Mouse (Mus musculus): ENCODE measurements at regions not wholly inside any gene's neighbourhood (a gene's known extent, or its start where the extent isn't known, plus 50 kb on each side); places are given as distances from the start of the nearest gene placed in this dataset.
A peak's percentile ranks its signal among the peaks of the same experiment; 100 is the strongest.

DNA sequence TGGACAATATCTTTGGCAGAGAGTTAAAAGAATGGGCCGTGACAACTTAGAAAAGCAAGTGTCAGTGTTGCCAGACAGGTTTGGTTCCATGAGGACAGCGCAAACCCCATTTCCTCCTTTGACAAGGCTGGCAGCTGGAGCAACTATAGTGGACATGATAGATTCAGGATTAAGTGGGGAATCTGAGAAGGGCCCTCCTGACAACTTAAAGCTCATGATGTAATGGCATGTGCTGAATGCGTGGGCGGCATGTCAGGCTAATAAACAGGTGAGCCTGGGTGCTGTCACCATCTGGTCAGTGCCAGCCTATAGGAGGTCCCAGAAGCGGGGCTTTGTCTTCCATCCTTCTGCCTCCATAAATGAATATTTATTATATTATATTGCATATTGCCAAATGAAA lies 326.3 kb downstream of the Gm11361 start:
- DNase-seq (ENCODE audit: low spot score in 2 of 2), result no peak

DNA sequence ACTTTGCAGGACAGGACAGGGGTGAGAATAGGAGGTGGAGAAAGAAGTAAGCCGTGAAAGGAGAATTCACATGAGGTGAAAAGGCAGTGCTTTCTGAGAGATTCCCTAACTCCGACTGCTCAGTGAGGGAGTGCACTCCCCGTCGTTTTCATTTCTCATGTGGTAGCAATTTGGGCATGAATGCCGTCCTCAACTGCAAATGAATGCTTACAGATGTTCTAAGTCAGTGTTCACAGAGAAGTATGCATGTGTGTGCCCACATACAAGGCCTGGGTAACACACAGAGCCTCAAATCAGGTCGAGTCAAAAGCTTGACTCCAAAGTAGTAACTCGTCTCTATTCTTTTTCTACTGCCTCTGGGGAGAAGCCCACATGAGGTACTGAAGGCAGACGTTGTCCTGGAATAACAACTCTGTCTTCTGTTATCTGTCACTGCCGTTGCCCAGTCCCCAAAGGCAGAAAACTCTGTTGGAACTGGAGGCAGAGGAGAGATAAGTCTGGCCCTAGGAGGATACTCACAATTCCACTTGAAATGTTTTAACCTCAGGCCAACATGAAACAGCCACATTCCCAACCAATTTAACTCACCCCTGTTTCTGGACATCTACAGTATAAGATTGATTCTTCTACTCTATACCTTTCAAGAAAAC lies 318.0 kb downstream of the Gm11361 start:
- no peak for DNase-seq (ENCODE audit: low spot score in 2 of 2)

DNA sequence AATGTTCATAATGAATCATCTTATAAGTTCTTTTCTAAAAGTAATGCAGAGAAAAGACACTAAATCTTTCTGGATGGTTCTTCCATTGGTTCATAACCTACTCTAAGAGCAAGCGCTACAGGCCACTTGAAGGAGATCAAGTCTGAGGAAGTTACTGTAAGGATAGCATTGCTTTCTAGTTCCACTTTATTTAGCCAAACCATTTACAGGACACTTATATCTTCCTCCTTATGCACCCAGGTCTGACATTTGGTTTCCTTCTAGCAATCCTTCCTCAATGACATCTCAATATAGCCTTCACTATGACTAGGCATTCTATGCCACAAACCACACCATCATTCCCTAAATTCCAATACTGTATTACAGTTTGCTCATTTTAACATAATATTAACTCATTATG lies 316.0 kb downstream of the Gm11361 start:
- no peak for DNase-seq (ENCODE audit: low spot score in 2 of 2)

DNA sequence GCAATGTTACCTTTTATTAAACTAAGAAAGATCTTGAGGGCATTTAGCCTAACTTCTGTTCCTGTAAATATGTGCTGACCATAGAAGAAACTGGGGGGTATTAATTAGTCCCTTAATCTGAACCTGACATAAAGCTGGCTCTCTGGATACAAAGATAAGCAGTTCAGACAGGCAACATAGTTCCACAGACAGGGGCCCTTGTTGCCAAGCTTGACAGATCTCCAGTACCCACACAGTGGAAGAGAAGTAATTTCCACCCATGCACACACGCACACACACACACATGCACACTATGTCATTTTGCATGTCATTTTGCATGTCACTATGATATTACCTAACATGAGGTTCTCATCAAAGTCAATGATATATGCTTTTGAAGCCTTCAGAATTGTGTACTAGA lies 315.1 kb downstream of the Gm11361 start:
- no peak for DNase-seq (ENCODE audit: low spot score in 2 of 2)

DNA sequence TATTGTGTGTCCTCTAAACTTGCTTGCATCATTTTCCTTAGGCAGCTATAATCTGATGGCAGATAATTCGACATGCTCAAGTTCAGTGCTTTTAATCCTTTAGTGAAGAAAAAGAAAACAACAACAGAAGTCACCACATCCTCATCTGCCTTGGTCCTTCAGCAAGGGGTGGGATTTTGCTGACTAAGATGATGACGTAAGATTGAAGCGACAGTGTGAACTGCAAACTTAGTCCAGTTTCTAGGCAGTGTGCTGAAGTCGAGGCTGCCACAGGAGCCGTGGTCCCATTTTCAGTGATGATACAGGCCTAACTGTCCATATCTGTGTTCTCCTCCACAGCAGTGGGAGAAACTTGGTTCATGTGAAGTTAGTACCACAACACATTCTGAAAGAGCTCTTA lies 314.4 kb downstream of the Gm11361 start:
- DNase-seq (ENCODE audit: low spot score in 2 of 2), result no peak

DNA sequence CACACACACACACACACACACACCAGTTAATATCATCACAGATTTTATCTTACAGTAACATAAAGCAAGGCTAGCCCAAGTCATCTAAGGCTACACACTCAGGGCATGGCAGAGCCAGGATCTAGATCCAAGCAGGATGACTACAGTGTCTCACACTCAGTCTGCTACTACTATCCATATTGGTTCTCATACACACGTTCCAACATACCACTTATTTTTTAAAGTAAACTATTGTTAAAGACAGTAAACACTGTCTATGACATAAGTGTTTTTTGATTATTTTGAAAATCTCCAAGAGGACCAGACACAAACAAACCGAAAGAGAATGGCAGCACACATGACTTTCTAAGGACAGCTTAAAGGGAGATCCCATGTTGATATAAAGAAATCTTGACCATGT lies 306.3 kb downstream of the Gm11361 start:
- DNase-seq (ENCODE audit: low spot score in 2 of 2), result no peak

DNA sequence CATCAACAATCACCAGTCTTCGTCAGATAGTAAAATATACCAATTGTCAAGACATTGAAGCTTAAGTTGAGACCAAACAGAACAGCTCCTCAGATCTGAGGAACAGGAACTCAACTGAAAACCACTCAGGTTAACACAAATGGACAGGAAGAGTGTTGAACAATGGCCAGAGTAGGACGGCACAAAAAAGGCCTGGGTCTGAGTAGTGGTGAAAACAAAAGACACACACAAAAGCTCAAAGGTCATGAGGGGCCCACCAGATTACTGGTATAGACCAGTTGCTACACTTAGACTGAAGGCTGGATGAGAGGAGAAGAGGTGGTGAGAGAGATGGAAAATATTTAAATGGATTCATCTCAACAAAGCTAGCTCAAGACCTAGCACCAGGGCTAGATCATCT lies 302.8 kb downstream of the Gm11361 start:
- no peak for DNase-seq (ENCODE audit: low spot score in 2 of 2)

DNA sequence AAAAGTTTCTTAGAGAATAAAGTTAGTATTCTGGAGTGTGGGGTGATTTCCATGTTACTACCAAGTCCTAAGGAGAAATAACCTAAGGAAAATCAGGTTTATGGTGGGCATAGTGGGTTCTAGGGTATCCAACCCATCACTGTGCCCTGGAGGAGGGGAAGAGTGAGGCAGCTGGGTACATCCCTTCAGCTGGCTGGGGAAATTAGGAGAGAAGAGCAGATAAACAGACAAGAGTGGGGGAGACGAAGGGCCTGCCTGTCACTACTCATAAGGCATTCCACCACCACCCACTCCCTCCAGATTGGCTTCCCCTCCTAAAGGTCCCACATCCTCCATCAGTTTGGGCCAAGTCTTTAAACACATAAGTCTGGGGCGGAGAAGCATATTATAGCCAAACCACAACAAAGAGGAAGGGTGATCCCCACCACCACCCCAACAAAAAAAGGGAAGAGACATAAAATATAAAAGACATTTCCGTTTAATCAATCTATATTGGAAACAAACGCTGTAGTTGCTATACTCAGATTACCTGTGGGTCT lies 299.8 kb downstream of the Gm11361 start:
- no peak for DNase-seq (ENCODE audit: low spot score in 2 of 2)

DNA sequence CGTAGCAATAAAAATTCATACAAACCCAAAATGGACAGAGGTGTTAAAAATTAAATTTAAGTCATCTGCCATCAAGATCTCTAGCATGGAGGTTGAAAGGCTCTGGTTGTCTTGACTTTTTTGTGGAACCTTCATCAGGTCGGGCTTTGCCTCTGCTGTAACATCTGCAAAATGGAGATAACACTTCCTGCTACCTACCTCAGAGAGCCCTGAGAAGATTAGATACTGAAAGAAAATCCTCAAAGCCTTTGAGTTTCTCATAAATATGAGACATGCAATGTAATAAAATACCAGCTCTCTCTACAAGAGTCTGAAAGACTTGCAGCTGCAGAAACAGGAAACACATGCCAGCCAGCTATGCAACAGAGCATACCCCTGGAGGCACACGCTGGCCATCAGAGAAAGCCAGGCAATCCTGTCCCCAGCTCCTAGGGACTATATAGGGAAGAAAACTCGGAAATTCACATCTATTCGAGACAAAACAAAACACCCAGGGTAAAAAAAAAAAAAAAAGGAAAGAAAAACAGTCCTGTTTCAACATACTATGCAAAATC lies 299.1 kb downstream of the Gm11361 start:
- no peak for DNase-seq (ENCODE audit: low spot score in 2 of 2)

DNA sequence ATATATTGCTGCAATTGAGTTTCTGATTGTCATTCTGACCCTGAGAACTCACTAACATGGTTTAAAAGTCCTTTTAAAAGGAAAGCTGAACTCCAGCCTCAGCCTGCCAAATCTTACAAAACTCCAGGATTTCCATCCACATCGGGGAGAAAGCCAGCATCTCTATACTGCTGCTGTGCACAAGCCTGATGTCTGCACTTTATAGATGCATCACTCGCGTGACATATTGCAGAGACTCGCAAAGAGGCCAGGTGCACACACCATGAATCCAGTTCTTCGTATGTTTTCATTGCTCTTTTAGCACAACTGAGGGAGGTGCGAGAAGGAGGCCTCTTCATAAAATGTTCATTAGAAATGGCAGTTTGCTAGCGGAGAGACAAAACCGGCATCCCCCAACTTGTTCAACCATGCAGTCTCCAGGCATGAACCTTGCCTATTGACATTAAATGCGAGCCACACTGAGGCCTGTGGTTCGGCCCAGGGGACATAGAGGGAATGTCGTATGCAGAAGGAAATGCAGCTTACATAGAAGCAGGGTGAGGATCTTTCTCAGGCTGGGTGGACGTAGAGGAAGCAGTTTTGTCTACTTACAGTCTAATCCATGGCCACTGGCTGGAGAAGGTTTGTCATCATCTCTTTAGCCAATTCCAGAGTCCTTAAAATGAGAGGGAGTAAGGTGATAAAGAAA lies 297.0 kb downstream of the Gm11361 start:
- DNase-seq (ENCODE audit: low spot score in 2 of 2), result no peak

DNA sequence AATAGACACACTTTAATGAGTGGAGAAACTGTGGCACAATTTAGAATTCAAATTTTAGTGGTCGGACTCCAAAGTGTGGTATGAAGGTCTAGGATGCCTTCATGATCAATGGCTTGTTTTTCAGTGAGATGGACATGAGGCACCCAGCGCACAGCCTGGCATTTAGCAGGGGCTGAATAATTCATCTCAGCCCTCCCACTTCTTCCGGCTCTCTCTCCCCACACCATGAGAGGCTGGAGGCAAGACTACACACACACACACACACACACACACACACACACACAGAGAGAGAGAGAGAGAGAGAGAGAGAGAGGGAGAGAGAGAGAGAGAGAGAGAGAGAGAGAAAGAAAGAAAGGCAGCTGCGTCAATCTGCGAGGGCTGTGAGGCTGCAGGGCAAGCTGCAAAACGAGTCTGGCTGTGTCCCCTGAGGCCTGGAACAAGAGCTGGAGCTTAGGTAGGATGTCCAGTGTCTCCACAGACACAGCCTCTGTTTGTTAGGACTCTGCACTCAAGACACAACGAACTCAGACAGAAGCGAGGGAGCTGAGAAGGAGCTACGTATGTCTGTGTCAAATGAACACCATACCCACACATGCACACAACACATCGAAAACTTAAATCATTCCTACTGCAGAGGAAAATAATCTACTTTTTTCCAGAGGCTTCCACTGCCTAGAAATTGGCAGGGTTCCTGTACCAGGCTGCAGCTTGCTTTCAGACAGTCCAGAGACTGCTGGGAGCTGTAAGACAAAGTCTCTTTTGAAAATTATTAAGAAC lies 295.8 kb downstream of the Gm11361 start:
- no peak for DNase-seq (ENCODE audit: low spot score in 2 of 2)

DNA sequence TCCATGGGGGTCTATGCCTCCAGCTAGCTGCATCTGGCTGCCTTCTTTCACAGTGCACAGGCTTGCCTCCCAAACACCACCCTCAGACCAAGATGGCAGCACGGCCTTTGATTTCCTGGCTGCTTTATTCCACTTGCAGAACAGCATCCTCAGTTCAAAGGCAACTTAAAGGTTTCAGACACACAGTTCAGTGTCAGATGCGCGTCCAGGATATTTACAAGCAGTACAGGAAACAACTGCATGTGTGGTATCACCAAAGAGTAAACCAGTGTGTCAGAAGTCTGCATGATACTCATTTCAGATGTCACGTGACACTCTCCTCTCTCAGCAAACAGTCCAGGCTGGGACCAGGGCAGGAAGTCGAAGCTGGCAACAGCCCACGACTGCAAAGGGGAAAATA lies 294.2 kb downstream of the Gm11361 start:
- DNase-seq (ENCODE audit: low spot score in 2 of 2), result no peak

DNA sequence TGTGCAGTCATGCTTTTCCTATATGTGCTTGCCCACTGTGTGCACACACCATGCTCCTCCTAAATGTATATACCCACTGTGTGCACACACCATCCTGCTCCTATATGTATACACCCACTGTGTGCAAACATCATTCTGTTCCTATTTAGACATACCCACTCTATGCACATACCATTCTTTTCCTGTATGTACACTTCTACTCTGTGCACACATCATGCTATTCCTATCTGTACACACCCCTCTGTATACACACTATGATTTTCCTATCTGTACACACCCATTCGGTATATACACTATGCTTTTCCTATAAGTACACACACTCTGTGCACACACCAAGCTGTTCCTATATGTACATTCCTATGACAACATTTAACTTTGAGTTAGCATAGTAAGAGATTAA lies 288.5 kb downstream of the Gm11361 start:
- DNase-seq (ENCODE audit: low spot score in 2 of 2), result no peak

DNA sequence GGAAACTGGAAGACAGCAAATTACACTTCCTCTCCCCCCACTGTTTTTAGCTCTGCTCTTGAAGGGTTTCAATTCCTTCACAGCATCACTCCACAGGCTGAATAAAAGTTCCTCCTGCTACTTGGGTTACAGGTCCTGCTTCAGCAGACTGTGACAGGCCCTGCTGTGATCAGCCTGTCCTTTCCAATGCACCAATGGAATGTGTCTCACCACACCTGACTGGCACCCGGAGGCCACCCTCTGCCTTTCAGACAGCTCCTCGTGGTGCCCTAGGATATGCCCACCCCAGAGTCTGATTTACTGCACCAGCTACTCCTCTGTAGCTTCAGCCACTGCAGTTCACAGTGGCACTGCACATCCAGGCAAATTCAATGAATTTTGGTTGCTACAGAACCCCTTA lies 288.0 kb downstream of the Gm11361 start:
- no peak for DNase-seq (ENCODE audit: low spot score in 2 of 2)

DNA sequence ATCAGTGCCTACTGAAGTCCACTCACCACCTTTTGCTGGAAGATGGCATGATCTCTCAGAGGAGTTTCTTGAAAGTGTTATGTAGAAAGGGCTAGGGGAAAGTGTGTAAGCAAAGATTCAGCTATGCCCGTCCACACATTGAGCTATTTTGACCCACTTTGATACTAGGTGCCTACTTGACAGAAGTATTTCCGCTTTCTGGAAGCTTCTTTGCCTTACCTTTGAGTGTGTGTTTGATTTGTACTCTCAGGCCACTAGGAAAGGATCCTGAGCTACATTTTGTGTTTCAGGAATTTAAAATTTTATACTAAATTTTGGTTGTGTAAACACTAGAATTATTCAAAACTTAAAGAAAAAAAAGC lies 287.5 kb downstream of the Gm11361 start:
- DNase-seq (ENCODE audit: low spot score in 2 of 2), result no peak

DNA sequence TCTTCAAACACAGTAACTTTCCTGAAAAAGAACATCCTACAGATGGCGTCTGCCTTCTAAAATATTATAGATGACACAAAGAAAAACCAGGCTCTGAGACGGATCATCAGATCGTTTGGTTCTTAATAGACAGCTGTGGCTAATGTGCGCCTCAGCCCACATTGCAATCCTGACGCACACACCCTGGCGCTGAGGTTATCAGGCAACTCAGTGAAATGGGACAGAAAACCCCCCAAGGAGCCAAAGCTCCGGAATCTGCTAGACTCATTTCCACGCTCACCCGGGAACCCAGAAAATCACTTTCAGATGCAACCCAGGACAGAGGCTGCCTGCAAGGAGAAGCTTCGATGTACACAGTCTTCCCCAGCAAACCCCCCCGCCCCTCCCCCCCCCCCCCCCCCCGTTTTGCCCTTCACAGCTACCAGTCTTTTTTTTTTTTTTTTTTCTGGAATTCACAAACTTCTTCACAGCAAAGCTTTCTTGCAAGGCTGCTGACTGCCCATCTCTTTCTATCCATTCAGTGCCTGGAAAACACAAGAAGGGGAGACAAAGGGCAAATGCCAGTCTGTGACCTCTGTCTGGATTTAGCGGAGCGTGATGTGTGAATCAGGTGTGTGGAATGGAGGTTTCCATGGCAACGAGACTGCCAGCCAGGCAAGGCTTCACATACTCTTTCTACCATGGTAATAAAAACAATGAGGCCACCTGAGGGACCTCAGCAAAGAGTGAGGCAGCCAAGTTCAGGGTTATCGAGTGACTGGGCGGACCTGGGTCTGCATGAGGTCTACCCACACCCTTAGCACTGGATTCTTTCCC lies 286.9 kb downstream of the Gm11361 start:
- DNase-seq (ENCODE audit: low spot score in 2 of 2), result no peak

DNA sequence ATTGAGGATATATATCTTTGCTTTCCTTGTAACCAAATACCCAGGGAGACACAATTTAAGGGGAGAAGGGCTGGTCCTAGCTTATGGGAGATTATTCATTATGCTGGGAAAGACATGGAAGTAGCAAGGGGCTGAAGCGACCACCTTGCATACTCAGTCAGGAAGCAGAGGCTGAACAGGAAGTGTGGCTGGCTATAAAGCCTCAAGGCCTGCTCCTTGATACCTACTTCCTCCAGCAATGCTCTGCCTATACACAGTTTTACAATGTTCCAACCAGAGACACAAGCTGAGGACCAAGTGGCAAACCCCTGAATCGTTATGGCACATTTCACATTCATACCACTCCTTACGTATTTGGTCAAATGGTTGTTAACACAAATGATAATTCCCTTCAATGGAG lies 284.3 kb downstream of the Gm11361 start:
- DNase-seq (ENCODE audit: low spot score in 2 of 2), result no peak

DNA sequence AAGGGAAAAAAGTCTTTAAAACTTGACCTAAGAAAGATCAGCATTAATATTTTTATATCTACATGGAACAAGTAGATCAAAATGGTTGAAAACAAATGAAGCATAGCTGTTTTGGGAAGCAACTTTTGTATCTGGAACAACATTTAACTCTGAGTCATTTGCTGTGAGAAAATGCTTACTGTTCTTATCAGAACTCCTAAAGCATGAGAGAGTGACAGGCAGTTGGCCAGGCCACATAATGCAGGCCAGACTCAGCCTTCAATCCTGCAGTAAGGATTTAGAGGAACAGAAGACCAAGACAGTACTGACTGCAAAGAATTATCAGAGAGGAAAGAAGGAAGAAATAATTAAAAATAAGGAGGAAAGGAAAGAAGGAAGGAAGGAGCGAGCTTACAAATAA lies 275.8 kb downstream of the Gm11361 start:
- no peak for DNase-seq (ENCODE audit: low spot score in 2 of 2)

DNA sequence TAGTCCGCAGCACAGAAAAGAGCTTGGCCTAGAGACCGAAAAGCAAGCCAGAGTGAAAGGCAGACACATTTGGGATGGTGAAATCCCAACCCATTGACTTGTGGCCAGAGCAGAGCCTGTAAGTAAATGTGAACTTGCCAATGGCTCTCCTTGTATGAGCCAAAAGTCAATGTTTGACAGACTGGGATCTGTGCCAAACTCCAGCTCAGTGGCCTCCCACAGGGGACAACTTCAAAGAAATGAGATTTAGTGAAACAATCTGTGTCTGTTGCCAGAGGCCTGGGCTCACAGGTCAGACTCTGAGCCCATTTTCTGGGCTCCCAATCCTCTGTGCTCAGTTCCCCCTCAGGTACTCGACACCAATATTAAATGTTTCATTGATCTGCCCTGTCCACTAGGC lies 274.9 kb downstream of the Gm11361 start:
- DNase-seq (ENCODE audit: low spot score in 2 of 2), result peak in 1 of 2 experiments; percentile 61

DNA sequence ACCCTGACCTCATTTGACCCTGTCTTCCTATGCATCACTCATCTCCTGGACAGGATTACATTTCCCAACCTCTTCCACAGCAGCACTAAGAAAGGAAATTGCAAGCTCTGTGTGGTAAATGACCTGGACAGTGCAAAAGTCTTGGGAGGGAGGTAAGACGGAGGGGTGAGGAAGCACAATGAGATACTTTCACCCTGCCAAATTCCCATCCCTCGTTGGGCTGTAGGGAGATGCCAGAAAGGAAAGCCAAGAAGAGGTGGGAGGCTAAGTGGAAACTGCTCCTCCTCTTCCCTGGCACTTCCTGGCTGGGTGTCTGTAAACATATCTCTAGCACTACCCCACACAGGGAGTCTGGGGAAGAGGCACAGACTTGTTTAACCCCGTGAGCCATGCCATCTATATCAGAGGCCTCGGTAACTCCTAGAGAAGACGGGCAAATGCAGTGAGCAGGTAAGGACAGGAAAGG lies 274.2 kb downstream of the Gm11361 start:
- DNase-seq (ENCODE audit: low spot score in 2 of 2), result no peak

DNA sequence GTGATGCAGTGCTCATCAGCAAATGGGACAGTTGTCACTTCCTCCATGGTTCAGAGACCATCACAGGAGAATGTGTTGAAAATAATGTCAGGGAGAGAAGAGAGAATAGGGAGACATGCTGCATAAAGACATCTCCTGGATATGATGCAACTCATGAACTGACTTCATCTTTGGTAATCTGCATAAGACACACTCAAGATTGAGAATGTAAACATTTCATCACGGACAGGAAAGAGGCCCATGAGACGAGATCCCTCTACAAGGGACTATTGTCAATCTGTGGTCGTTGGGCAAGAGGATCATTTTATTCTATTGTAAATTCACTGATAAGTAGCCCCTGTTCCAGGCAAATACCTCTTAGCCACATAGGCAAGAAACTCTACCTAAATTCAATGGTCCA lies 273.6 kb downstream of the Gm11361 start:
- DNase-seq (ENCODE audit: low spot score in 2 of 2), result no peak

All from urinary bladder, postnatal 4 days (tissue).